Mouse (Mus musculus) CH12.LX (cell line): ENCODE data around the gene Krt42. TPM values are rescaled to one million over a fixed set of nuclear protein-coding genes. Genes with fewer than 3 reads are reported as not detected.

ENCODE experiments used
- DNase-seq: peaks from one replicate; pipeline ENCODE4 v3.0.0-alpha.2; 2013; ENCODE audit errors: extremely low read depth
- H3K27ac ChIP-seq: 2 replicates; pipeline ENCODE4 v1.5.1; 2012; ENCODE audit warnings: low read depth, mild to moderate bottlenecking, control low read depth, moderate library complexity; ENCODE audit not compliant: insufficient read depth
- H3K27me3 ChIP-seq: replicated peaks from 2 replicates; pipeline ENCODE3; 2012; ENCODE audit warnings: inconsistent platforms
- H3K36me3 ChIP-seq, 2 experiments: replicated peaks in 1 of 2; 2 replicates each; pipeline versions ENCODE3 to v1.6.1; 2012; ENCODE audit warnings: inconsistent platforms in 1 of 2, low read length in 1 of 2, mild to moderate bottlenecking in 1 of 2, mixed read lengths in 1 of 2, moderate library complexity in 1 of 2; ENCODE audit not compliant: control insufficient read depth in 1 of 2, insufficient read depth in 1 of 2
- H3K4me1 ChIP-seq, 2 experiments: 2 replicates each; pipeline ENCODE4 v1.6.1; 2012; ENCODE audit warnings: inconsistent platforms in 1 of 2, moderate library complexity in 1 of 2; ENCODE audit not compliant: insufficient read depth in 2 of 2, control insufficient read depth in 1 of 2
- H3K4me2 ChIP-seq: 2 replicates; pipeline ENCODE4 v1.6.1; 2012; ENCODE audit warnings: low read depth, mild to moderate bottlenecking, control low read depth; ENCODE audit not compliant: poor library complexity, insufficient read depth, severe bottlenecking
- H3K4me3 ChIP-seq, 3 experiments: fragments of 150-350 bp in 1 of 3; sonication (generic) in 1 of 3; replicated peaks in 1 of 3; 2 replicates each; pipeline versions ENCODE3 to v1.5.1; 2011 to 2012; ENCODE audit warnings: low read depth in 2 of 3, low read length in 2 of 3, mild to moderate bottlenecking in 2 of 3, moderate library complexity in 2 of 3, control low read depth in 1 of 3, improper control_type of control experiment in 1 of 3, inconsistent platforms in 1 of 3, mixed read lengths in 1 of 3; ENCODE audit not compliant: poor library complexity in 1 of 3
- H3K79me2 ChIP-seq: replicated peaks from 2 replicates; pipeline ENCODE4 v1.6.1; 2012; ENCODE audit warnings: mild to moderate bottlenecking, moderate library complexity; ENCODE audit not compliant: control insufficient read depth, poor library complexity, insufficient read depth, severe bottlenecking; ENCODE audit errors: extremely low read depth
- H3K9ac ChIP-seq: 2 replicates; pipeline ENCODE4 v1.6.1; 2012; ENCODE audit warnings: low read depth, mild to moderate bottlenecking, control low read depth, moderate library complexity; ENCODE audit not compliant: insufficient read depth
- H3K9me3 ChIP-seq: replicated peaks from 2 replicates; pipeline ENCODE3; 2012; ENCODE audit warnings: low read length, inconsistent platforms, mixed read lengths
- BHLHE40 ChIP-seq: IDR thresholded peaks from 2 replicates; pipeline ENCODE4 v1.6.1; 2011; ENCODE audit warnings: mild to moderate bottlenecking, low read depth, low read length, improper control_type of control experiment
- CHD1 ChIP-seq: IDR thresholded peaks from 2 replicates; pipeline ENCODE4 v1.6.1; 2012; ENCODE audit warnings: low read depth, low read length, improper control_type of control experiment, inconsistent platforms
- CHD2 ChIP-seq: IDR thresholded peaks from 2 replicates; pipeline ENCODE4 v1.6.1; 2011; ENCODE audit warnings: low read length, improper control_type of control experiment
- CTCF ChIP-seq, 2 experiments: IDR thresholded peaks in 1 of 2; conservative IDR thresholded peaks in 1 of 2; 2 replicates each; pipeline ENCODE4 v1.5.1; 2011 to 2012; ENCODE audit warnings: low read depth in 2 of 2, low read length in 2 of 2, improper control_type of control experiment in 1 of 2, inconsistent platforms in 1 of 2, mild to moderate bottlenecking in 1 of 2, moderate library complexity in 1 of 2
- E2F4 ChIP-seq: IDR thresholded peaks from 2 replicates; pipeline ENCODE4 v1.6.1; 2011; ENCODE audit warnings: low read depth, low read length, improper control_type of control experiment; ENCODE audit not compliant: insufficient replicate concordance
- ELF1 ChIP-seq: IDR thresholded peaks from 2 replicates; pipeline ENCODE4 v1.6.1; 2014; ENCODE audit warnings: low read depth, mild to moderate bottlenecking, inconsistent platforms, low read length, improper control_type of control experiment
- EP300 ChIP-seq: IDR thresholded peaks from 2 replicates; pipeline ENCODE4 v1.6.1; 2011; ENCODE audit warnings: low read length, improper control_type of control experiment
- ETS1 ChIP-seq: conservative IDR thresholded peaks from 2 replicates; pipeline ENCODE4 v1.6.1; 2012; ENCODE audit warnings: low read depth, mild to moderate bottlenecking, inconsistent platforms, low read length, improper control_type of control experiment, moderate library complexity
- GABPA ChIP-seq: IDR thresholded peaks from 2 replicates; pipeline ENCODE4 v1.6.1; 2012; ENCODE audit warnings: low read depth, low read length, improper control_type of control experiment, inconsistent platforms; ENCODE audit not compliant: insufficient replicate concordance
- HCFC1 ChIP-seq: IDR thresholded peaks from 2 replicates; pipeline ENCODE4 v1.6.1; 2012; ENCODE audit warnings: low read depth, mild to moderate bottlenecking, inconsistent platforms, low read length, improper control_type of control experiment
- IRF4 ChIP-seq: IDR thresholded peaks from 2 replicates; pipeline ENCODE4 v1.6.1; 2014; ENCODE audit warnings: low read depth, mild to moderate bottlenecking, inconsistent platforms, low read length, improper control_type of control experiment
- JUN ChIP-seq: IDR thresholded peaks from 2 replicates; pipeline ENCODE4 v1.6.1; 2011; ENCODE audit warnings: low read depth, mild to moderate bottlenecking, low read length, improper control_type of control experiment, moderate library complexity; ENCODE audit not compliant: insufficient read depth
- JUND ChIP-seq: conservative IDR thresholded peaks from 2 replicates; pipeline ENCODE4 v1.6.1; 2011; ENCODE audit warnings: low read depth, low read length, improper control_type of control experiment
- KAT2A ChIP-seq: IDR thresholded peaks from 2 replicates; pipeline ENCODE4 v1.6.1; 2012; ENCODE audit warnings: low read length, improper control_type of control experiment, inconsistent platforms; ENCODE audit not compliant: insufficient replicate concordance
- MAZ ChIP-seq: IDR thresholded peaks from 2 replicates; pipeline ENCODE4 v1.6.1; 2012; ENCODE audit warnings: low read depth, mild to moderate bottlenecking, inconsistent platforms, low read length, improper control_type of control experiment, moderate library complexity
- MEF2A ChIP-seq: IDR thresholded peaks from 2 replicates; pipeline ENCODE4 v1.6.1; 2014; ENCODE audit warnings: low read depth, mild to moderate bottlenecking, inconsistent platforms, low read length, improper control_type of control experiment, borderline replicate concordance
- MXI1 ChIP-seq: IDR thresholded peaks from 2 replicates; pipeline ENCODE4 v1.6.1; 2011; ENCODE audit warnings: mild to moderate bottlenecking, low read depth, low read length, improper control_type of control experiment
- NELFE ChIP-seq: IDR thresholded peaks from 2 replicates; pipeline ENCODE4 v1.6.1; 2011; ENCODE audit warnings: low read depth, low read length, improper control_type of control experiment
- NRF1 ChIP-seq: IDR thresholded peaks from 2 replicates; pipeline ENCODE4 v1.6.1; 2014; ENCODE audit warnings: low read depth, mild to moderate bottlenecking, inconsistent platforms, low read length, improper control_type of control experiment, moderate library complexity
- PAX5 ChIP-seq: IDR thresholded peaks from 2 replicates; pipeline ENCODE4 v1.6.1; 2012; ENCODE audit warnings: low read length, inconsistent platforms, mixed read lengths
- RAD21 ChIP-seq: IDR thresholded peaks from 2 replicates; pipeline ENCODE4 v1.6.1; 2011; ENCODE audit warnings: low read depth, mild to moderate bottlenecking, low read length, improper control_type of control experiment, moderate library complexity
- RCOR1 ChIP-seq: conservative IDR thresholded peaks from 2 replicates; pipeline ENCODE4 v1.6.1; 2012; ENCODE audit warnings: low read depth, mild to moderate bottlenecking, inconsistent platforms, low read length, improper control_type of control experiment
- SIN3A ChIP-seq: IDR thresholded peaks from 2 replicates; pipeline ENCODE4 v1.6.1; 2012; ENCODE audit warnings: low read length, improper control_type of control experiment, inconsistent platforms
- SMC3 ChIP-seq: IDR thresholded peaks from 2 replicates; pipeline ENCODE4 v1.6.1; 2011; ENCODE audit warnings: low read depth, low read length, improper control_type of control experiment
- TBP ChIP-seq: conservative IDR thresholded peaks from 2 replicates; pipeline ENCODE4 v1.6.1; 2011; ENCODE audit warnings: low read depth, low read length, improper control_type of control experiment
- TCF12 ChIP-seq: IDR thresholded peaks from 2 replicates; pipeline ENCODE4 v1.6.1; 2014; ENCODE audit warnings: low read depth, mild to moderate bottlenecking, inconsistent platforms, low read length, improper control_type of control experiment
- UBTF ChIP-seq: IDR thresholded peaks from 2 replicates; pipeline ENCODE4 v1.6.1; 2012; ENCODE audit warnings: low read depth, mild to moderate bottlenecking, inconsistent platforms, low read length, improper control_type of control experiment, moderate library complexity
- ZC3H11A ChIP-seq: IDR thresholded peaks from 2 replicates; pipeline ENCODE4 v1.6.1; 2012; ENCODE audit warnings: low read depth, mild to moderate bottlenecking, inconsistent platforms, low read length, improper control_type of control experiment
- ZKSCAN1 ChIP-seq: IDR thresholded peaks from 2 replicates; pipeline ENCODE4 v1.6.1; 2012; ENCODE audit warnings: low read depth, inconsistent platforms, low read length, improper control_type of control experiment, borderline replicate concordance
- ZMIZ1 ChIP-seq: IDR thresholded peaks from 2 replicates; pipeline ENCODE4 v1.6.1; 2012; ENCODE audit warnings: low read depth, mild to moderate bottlenecking, inconsistent platforms, low read length, improper control_type of control experiment
- ZNF384 ChIP-seq: IDR thresholded peaks from 2 replicates; pipeline ENCODE4 v1.6.1; 2012; ENCODE audit warnings: low read depth, low read length, improper control_type of control experiment, inconsistent platforms
- dilution Hi-C: fragments of 300-500 bp; cut with MboI; formaldehyde crosslinking; loops from 2 replicates; pipeline ENCODE4 v1.14.3; 2020; ENCODE audit warnings: low sequenced_read_pairs; ENCODE audit not compliant: extremely low pct_unique_long_range_greater_than_20kb, extremely low pct_ligation_motif_present
- in situ Hi-C: fragments of 300-500 bp; cut with MboI; formaldehyde crosslinking; loops from 3 replicates; pipeline ENCODE4 v1.14.3; 2019; ENCODE audit warnings: low sequenced_read_pairs, low pct_ligation_motif_present, low pct_unique_long_range_greater_than_20kb, mixed read lengths
- polyA plus RNA-seq: library from polyadenylated mRNA; unstranded; fragments of >175 nt; gene quantifications from 2 replicates; pipeline ENCODE4 v1.2.1, GENCODE M21; 2012; ENCODE audit warnings: low read depth; ENCODE audit not compliant: insufficient read length
- total RNA-seq, 2 experiments: library from RNA; depleted of rRNA; stranded (reverse); fragments of 300-350 nt in 1 of 2; fragments of >200 nt in 1 of 2; gene quantifications; 2 replicates each; pipeline ENCODE4 v1.2.3; 2012 to 2014

The Krt42 gene
- total and polyA plus RNA-seq, 3 experiments: not detected

- dilution Hi-C loops: no loop called here
Measured at GRCm38 (mm10) chr11:100295308-100295707, 25.6 kb upstream of the Krt42 start.

GRCm38 (mm10) chr11:100292884-100293283 is 23.2 kb upstream of the Krt42 start:
- H3K4me3 ChIP-seq: no peak overlapping the region
- peaks cover 7 to 16% of the 10 kb centered on the region in 2 experiments; a peak in 3 of 4 replicates for H3K4me1 ChIP-seq
- dilution Hi-C loops (no loop called here), in situ Hi-C loops (loop anchor here (10.0 to 25.0 kb wide), 3 partner anchors 556 to 906 kb away; partner anchors contain the start of genes Gm14180 and Krt10)
- no peaks in the 10 kb centered on the region for H3K36me3 ChIP-seq
- no peak overlapping the region for H3K27ac ChIP-seq
- H3K9me3 ChIP-seq: no peaks in the 10 kb centered on the region
- DNase-seq: no peak
- H3K79me2 ChIP-seq: no peaks in the 10 kb centered on the region
- no peak for TF ChIP-seq MXI1
- TF ChIP-seq CHD1: no peak
- no peak for TF ChIP-seq E2F4
- TF ChIP-seq EP300: no peak
- no peak for TF ChIP-seq RCOR1
- no peak for TF ChIP-seq RAD21
- TF ChIP-seq BHLHE40: no peak
- no peak for TF ChIP-seq SMC3
- TF ChIP-seq PAX5: no peak
- TF ChIP-seq ZKSCAN1: no peak
- TF ChIP-seq NELFE: no peak
- TF ChIP-seq SIN3A: no peak
- TF ChIP-seq UBTF: no peak
- no peak for TF ChIP-seq KAT2A
- TF ChIP-seq ZNF384: no peak
- TF ChIP-seq JUND: no peak
- TF ChIP-seq JUN: no peak
- TF ChIP-seq MAZ: no peak
- TF ChIP-seq HCFC1: no peak
- TF ChIP-seq, all 38 proteins: peak for 0
- Histone ChIP-seq H3K27me3 (peaks cover 96% of the 10 kb centered on the region), H3K4me2 (no peak overlapping the region), H3K9ac (no peak overlapping the region)

More at GRCm38 (mm10) chr11:100295308-100295707, 25.6 kb upstream of the Krt42 start:
- TF ChIP-seq HCFC1: peak; percentile 45
- TF ChIP-seq E2F4: no peak
- 0 out of 2 replicates have a peak, but pooled peaks have one; percentile 49 for TF ChIP-seq BHLHE40
- no peak for TF ChIP-seq MXI1
- TF ChIP-seq ETS1: no peak
- no peak for TF ChIP-seq KAT2A
- peak; percentile 38; the same call in 1 of the 2 replicates for TF ChIP-seq ELF1
- peak; percentile 60; the same call in 1 of the 2 replicates for TF ChIP-seq TCF12
- TF ChIP-seq SMC3: peak; percentile 95
- TF ChIP-seq ZC3H11A: peak; percentile 49; the same call in 1 of the 2 replicates
- peak; percentile 20; the same call in 1 of the 2 replicates for TF ChIP-seq MEF2A
- no peak for TF ChIP-seq PAX5
- peak; percentile 64; the same call in 1 of the 2 replicates for TF ChIP-seq SIN3A
- no peak for TF ChIP-seq CHD2
- TF ChIP-seq EP300: no peak
- no peak for TF ChIP-seq TBP
- TF ChIP-seq JUND: peak; percentile 41; the same call in 1 of the 2 replicates
- TF ChIP-seq NRF1: peak; percentile 51; the same call in 1 of the 2 replicates
- TF ChIP-seq ZNF384: peak; percentile 21; the same call in 1 of the 2 replicates
- no peak for TF ChIP-seq GABPA
- TF ChIP-seq RAD21: peak; percentile 96
- peak; percentile 58 for TF ChIP-seq IRF4
- peak; percentile 97; the same call in 1 of the 2 replicates for TF ChIP-seq NELFE
- TF ChIP-seq MAZ: no peak; the same call in 1 of the 2 replicates
- TF ChIP-seq UBTF: no peak; the same call in 1 of the 2 replicates
- TF ChIP-seq CTCF (conservative IDR thresholded peaks at IDR 0.05 in 1 of 2, IDR thresholded peaks at IDR 0.05 in 1 of 2; ENCODE audit: low read depth in 2 of 2, low read length in 2 of 2): peak; percentile 100
- no peak for TF ChIP-seq ZMIZ1
- Histone ChIP-seq H3K27me3 (peaks cover 78% of the 10 kb centered on the region), H3K4me2 (no peak overlapping the region), H3K9me3 (no peaks in the 10 kb centered on the region), H3K79me2 (no peaks in the 10 kb centered on the region), H3K4me1 (peaks cover 9 to 16% of the 10 kb centered on the region in 2 experiments; a peak in 3 of 4 replicates), H3K36me3 (no peaks in the 10 kb centered on the region), H3K9ac (no peak overlapping the region), H3K4me3 (no peak overlapping the region), H3K27ac (no peak overlapping the region)
- DNase-seq: peak; percentile 90
- in situ Hi-C loops: loop anchor here (10.0 to 25.0 kb wide), 3 partner anchors 558 to 908 kb away; partner anchors contain the start of genes Gm14180 and Krt10
